Mouse (Mus musculus) CD4-positive naive resting alpha-beta T cell, adult 76 days (primary cell): ENCODE data around the gene Crybg2. TPM values are rescaled to one million over a fixed set of nuclear protein-coding genes. Genes with fewer than 3 reads are reported as not detected.

Experiments
- total RNA-seq: library from RNA; stranded (reverse); gene quantifications from one replicate; pipeline ENCODE4 v1.2.4, GENCODE M21; 2023

Gene Crybg2
- 16.4 TPM for total RNA-seq

GRCm38 (mm10) chr4:134060135-134060865 is at the start of gene Crybg2:
TSS of gene Crybg2 (plus strand) at chr4:134060815.

GRCm38 (mm10) chr4:134018779-134019145 is 41.9 kb upstream of the Crybg2 start, which contains the start of gene Lin28a:
TSS of gene Lin28a (minus strand) at chr4:134018841.

GRCm38 (mm10) chr4:134053538-134053937 is 7.1 kb upstream of the Crybg2 start, which contains the start of gene Zfp683:
TSS of gene Zfp683 (plus strand) at chr4:134053838.

GRCm38 (mm10) chr4:134094923-134095547 is 34.4 kb downstream of the Crybg2 start, which contains the start of gene Cd52:
TSS of gene Cd52 (minus strand) at chr4:134095082.

GRCm38 (mm10) chr4:134101979-134102741 is 41.5 kb downstream of the Crybg2 start, which contains the start of gene Ubxn11:
TSS of gene Ubxn11 (plus strand) at chr4:134102570.

DNA sequence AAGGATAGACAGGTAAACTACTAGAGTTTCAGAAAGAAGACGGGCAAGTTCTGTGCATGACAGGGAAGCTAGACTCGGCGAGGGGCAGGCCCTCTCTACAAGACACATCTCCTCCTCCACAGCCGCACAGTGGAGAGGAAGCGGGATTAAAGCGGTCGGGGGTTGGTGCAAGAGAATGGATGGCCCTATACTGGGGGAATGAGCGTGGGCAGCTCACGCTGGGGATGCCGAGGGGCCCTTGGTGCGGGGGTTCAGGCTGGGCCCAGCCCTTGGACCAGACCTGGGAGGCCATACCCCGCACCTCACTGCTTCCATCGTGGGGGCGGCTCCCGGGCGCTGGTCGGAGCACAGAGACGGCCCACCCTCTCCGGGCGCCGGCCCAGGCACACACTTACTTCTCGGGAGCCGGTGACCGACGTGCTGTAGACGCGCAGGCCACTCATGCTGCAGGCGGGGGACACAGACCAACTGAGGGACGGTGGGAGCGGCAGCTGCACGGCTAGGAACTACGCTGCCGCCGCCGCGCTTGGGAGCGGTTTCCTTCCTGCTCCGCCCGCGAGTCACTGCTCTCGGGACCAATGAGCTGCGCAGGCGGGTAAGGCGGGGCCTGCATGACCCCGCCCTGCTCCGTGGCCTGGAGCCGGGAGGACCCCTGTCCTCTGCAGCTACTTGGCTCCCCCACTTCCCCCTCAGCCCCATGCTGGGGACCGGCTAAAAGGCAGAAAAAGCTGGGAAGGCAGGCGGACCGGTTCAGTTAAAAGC is 67.8 kb downstream of the Crybg2 start, which contains the start of gene Sh3bgrl3:
Gene Sh3bgrl3 (minus strand): TSS at position 569 of the 762 bp plus-strand sequence.

Other genes with a start within 250 kb of the Crybg2 start
- gene Rps6ka1, start 173.0 kb upstream of the Crybg2 start, total RNA-seq = 101 TPM
- 249 TPM for gene Hmgn2, start 92.2 kb upstream of the Crybg2 start, total RNA-seq
- gene Dhdds, start 59.9 kb upstream of the Crybg2 start, total RNA-seq = 26.4 TPM
- gene Lin28a, start 42.0 kb upstream of the Crybg2 start, total RNA-seq = not detected
- 1.2 TPM for gene Zfp683, start 7.0 kb upstream of the Crybg2 start, total RNA-seq
- 832 TPM for gene Cd52, start 34.3 kb downstream of the Crybg2 start, total RNA-seq
- 60.9 TPM for gene Ubxn11, start 41.8 kb downstream of the Crybg2 start, total RNA-seq
- gene Sh3bgrl3, start 68.0 kb downstream of the Crybg2 start, total RNA-seq = 417 TPM
- gene Cep85, start 126.3 kb downstream of the Crybg2 start, total RNA-seq = 29.9 TPM
- not detected for gene Gm7534, start 142.2 kb downstream of the Crybg2 start, total RNA-seq
- gene Catsper4, start 166.6 kb downstream of the Crybg2 start, total RNA-seq = not detected
- gene Cnksr1, start 177.6 kb downstream of the Crybg2 start, total RNA-seq = 0.50 TPM
- not detected for gene E130218I03Rik, start 182.8 kb downstream of the Crybg2 start, total RNA-seq
- 19.8 TPM for gene Zfp593, start 184.8 kb downstream of the Crybg2 start, total RNA-seq
- gene Gm30191, start 186.1 kb downstream of the Crybg2 start, total RNA-seq = not detected
- gene Grrp1, start 193.3 kb downstream of the Crybg2 start, total RNA-seq = not detected
- 13.3 TPM for gene Pdik1l, start 227.1 kb downstream of the Crybg2 start, total RNA-seq